Mouse (Mus musculus) G1E (cell line): ENCODE results near the gene Atp1a2.

ENCODE experiments used
- CTCF ChIP-seq: IDR thresholded peaks from 2 replicates; pipeline ENCODE4 v1.5.1; 2012; ENCODE audit warnings: low read depth, low read length, inconsistent platforms, mixed read lengths
- GATA1 ChIP-seq: IDR thresholded peaks from 2 replicates; pipeline ENCODE4 v1.6.1; 2012; ENCODE audit warnings: borderline replicate concordance, low read length, inconsistent platforms, mixed read lengths
- POLR2AphosphoS5 ChIP-seq: IDR thresholded peaks from 2 replicates; pipeline ENCODE4 v1.6.1; 2012; ENCODE audit warnings: low read depth, low read length, inconsistent platforms; ENCODE audit not compliant: insufficient replicate concordance
- TAL1 ChIP-seq: conservative IDR thresholded peaks from 2 replicates; pipeline ENCODE4 v1.6.1; 2012; ENCODE audit warnings: low read depth, low read length, inconsistent platforms, mixed read lengths

DNA sequence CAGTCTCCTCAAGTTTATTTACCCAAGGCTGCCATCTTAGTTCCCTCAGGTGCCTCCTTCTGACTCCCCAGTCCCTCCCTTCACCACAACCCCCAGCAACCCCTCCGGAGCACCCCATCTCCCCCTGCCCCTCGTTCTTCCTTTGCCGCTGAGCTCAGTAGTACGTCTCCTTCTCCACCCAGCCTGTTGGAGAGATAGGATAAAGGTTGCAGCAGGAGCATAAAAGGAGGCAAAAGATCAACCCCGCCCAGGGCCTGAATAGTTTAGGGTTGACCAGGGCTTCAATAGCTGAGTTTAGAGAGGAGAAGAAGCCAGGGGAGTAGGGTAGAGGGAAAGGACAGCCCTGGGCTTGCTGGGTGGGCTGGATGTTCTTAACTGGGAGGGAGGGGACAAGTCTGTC is 23.3 kb downstream of the Atp1a2 start:
- TF ChIP-seq CTCF (no peak), TAL1 (no peak), GATA1 (no peak), POLR2AphosphoS5 (no peak)
